Mouse (Mus musculus) layer of hippocampus, adult 8-10 months (tissue): ENCODE results near the gene Ccdc177. TPM values are rescaled to one million over a fixed set of nuclear protein-coding genes. Genes with fewer than 3 reads are reported as not detected.

Experiments used
- DNase-seq, 2 experiments: peaks; one replicate each; pipeline ENCODE4 v3.0.0; 2022; ENCODE audit warnings: low spot score in 2 of 2
- total RNA-seq, 4 experiments: library from RNA; stranded (reverse); gene quantifications; 2 replicates each; pipeline ENCODE4 v1.2.4; 2022

The Ccdc177 gene
- total RNA-seq, 4 experiments from 2014 or later, result 15.1 to 16.6 (median 15.8) TPM

DNA sequence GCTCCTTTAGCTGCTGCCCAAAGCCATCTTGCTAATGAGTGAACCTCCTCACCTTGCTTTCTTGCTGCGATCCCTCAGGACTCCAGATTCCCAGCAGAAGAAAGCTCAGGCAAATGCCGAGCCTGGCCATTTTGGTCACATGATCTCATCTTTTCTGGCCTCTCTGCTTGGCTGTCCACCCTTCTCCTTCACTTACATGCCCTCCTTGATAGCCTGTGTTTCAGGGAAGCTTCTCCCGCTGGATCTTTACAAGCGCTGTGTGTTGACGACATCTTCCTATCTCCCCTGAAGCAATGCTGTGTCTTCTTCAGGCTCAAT, 23.2 kb downstream of the Ccdc177 start:
- DNase-seq, result no peak

DNA sequence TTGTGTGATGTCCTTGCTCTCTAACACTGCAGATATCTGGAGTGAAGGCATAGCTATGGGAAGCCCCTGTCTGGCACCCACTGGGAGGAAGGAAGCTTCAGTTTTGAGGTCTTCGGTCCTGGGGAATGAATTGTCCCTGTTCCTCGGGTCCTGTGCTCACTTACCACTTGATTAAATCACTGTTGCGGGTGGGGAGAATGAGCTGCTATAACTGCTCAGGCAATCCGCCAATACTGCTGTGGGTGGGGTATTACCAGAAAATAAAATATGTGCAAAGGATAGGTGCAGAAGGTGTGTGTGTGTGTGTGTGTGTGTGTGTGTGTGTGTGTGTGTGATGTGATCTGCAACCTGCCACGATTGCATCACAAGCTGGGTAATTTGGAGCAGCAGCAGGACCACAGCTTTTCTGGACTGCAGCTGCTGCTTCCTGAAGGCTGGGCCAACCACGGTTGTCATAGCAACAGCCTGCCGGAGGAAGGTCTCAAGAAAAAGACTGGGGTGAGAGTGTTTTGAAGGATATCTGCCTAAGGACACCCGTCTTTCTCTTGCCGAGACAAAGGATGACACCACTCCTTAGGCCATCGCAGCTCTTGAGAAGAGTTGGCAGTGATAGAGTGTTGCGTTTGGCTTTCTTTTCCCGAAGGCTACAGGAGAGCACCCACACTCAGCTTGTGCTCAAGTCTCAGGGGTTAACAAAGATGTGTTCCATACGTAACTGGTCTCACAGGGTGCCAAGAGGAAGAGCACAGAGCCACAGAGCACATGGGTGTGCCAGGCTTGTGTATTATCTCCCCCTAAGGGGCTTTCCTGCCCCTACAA, 23.8 kb downstream of the Ccdc177 start:
- peak; percentile 56 to 63 for DNase-seq

DNA sequence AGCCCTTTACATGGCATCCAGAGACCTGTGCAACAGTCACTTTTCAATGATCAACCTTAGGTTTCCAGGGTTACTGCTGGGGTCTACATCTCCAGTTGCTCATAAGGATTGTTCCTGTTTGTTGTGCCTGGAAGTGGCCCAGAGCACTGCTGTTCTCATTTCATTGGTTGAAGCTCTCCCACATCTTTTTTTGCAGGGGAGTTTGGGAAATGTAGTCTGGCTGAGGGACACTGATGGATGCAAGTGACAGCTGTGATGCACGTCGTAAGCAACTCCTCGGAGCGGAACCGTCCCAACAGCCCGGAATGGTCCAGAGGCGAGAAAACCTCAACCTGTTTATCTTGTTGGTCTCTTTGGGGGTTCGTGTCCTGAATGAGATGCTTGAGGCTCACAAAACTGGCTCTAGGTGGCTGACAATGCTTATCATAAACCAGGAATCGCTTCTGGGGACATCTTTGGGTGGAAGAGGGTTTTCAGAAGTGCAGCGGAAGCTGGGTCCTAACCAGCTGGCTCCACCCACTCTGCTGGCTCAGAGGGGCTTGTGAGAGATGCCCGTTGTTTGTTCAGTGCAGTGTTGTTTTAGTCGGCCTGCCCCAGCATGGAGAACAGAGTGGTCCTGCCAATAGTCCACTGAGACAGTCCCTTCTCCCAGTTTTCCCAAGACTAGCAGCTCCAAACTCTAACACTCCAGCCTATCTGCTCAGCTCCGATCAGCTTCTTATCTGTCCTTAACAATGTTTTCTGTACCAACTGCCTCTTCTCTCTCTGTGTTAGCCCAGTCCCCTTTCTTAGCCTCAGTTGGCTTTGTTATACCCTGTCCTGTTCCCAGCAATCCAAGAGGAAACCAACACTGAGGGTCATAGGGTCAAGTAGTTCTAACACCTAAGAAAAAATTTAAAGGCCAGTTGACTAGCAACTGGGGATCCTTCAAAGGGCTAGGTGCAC, 25.7 kb downstream of the Ccdc177 start:
- no peak for DNase-seq

DNA sequence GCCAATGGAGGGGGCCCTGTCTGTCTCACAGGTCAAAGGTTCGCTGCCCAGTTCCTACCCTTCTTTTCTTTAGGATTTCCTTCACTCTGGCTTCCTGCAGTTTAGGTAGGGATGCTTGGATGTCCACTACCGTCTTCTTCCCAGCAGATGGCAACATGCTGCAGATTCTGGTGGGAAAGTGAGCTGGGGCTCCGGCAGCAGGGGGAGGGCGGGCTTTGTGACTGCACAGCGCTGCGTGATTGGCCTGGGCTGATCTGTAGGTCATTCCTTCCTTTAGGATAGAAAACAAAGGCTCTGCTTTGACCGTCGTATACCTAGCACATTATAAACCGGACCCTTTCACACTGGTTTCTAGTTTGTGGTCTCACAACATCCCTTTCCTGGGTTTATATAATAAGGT, 29.9 kb downstream of the Ccdc177 start:
- DNase-seq, result peak; percentile 69 to 74

DNA sequence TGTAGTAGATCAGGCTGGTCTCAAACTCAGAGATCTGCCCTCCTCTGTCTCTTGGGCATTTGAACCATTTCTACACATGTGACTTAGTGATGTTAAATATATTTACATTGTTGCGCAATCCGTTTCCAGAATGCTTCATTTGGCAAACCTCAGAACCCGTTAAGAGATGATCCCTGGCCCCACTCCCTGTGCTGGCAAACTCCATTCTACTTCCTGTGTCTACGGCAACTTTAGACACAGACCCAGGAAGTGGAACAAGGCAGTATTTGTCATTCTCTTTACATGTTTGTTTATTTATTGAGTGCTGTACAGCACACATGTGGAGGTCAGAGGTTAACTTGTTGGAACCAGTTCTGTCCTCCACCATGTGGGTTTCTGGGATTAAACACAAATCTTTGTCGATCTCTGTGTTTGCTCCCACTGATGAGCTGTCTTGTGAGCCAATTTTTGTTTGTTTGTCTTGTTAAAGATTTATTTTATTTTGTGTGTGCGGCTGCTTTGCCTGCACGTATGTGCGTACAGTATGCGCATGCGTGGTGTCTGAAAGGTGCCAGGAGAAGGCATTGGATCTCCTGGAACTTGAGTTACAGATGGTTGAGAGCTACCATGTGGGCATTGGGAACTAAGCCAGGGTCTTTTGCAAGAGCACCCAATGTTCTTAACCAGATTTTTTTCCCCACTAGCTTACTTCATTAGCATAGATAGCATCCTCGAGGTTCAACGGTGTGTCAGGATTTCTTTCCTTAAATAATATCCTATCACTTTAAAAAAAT, 30.5 kb downstream of the Ccdc177 start:
- peak; percentile 61 to 69 for DNase-seq

DNA sequence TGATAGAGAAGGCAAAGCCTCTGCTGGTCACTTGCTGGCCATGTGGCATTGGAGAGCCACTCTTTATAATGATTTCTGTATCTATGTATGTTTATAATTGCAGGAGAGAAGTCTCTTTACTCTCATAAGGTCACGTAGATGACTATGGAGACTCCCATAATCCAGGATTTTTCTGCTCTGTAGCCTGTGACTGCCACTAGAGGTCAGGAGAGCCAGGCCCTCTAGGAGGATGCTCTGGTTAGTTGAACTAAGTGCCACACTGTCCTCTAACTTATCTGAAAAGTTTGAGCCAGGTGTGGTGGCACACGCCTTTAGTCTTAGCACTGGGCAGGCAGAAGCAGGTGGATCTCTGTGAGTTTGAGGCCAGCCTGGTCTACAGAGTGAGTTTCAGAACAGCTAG, 31.7 kb downstream of the Ccdc177 start:
- DNase-seq, result no peak

DNA sequence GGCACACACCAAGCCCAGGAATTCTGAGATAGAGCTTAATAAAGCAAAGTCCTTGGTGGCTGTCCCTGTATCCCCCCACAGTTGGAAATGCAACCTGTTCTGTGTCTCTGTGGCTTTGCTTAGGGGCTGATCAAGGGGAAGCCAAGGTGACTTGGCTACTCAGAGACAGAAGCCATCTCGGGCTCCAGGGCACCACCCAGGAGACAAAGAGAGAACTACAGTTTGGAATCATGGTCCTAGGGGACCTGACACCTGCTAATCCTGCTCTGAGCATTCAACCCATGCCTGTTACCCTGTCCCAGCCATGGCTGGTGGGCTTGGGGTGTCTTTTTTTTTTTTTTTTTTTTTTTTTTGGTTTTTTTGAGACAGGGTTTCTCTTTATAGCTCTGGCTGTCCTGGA, 32.3 kb downstream of the Ccdc177 start:
- DNase-seq, result no peak

DNA sequence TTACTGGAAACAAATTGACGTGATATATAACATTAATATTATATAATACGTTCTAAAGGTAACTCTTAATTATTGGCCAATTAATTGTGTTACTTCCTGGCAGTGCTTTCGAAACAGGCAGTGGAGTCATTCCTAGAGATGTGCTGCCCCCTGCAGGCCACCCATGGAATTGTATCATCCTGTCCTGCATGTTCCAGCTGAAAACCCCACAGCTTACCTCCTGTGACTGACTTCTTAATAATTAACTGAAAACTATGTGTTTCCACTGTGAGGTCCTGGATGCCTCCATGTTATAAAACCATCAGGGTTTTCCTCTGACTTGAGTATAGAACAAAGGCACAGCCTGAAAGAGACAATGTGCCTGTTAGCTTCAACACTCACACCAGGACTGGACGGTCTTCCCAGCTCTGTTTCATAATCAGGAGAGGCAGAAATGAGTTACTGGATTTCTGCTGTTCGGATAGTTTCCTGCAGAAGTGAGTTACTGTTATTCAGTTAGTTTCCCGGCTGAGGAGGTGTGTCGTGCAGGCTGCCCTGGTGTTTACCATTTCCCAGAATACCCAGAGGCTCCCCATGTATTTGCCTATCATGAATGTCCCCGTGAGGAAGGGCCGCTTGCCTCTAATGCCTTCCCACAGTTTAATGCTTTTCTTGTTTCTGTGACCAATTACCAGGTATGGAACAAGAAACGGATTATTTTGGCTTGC, 35.5 kb downstream of the Ccdc177 start:
- peak; percentile 70 to 88 for DNase-seq

DNA sequence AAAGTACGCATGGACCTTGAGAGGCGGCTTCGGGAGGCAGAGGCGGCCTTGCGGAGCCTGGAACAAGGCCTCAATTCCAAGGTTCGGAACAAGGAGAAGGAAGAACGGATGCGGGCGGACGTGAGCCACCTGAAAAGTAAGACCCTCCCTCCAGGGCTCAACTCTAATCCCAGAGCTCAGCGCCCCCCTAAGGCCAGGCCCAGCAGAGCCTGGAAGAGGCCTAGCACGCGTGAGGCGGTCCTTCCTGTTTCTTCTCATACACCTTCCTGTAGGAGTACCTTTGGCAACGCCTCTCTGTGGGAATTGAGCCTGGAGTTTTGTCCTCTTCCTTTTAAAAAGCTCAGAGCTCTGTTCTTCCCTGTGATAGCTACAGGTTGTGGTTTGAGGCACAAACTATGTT, 39.0 kb downstream of the Ccdc177 start:
- DNase-seq, result no peak

DNA sequence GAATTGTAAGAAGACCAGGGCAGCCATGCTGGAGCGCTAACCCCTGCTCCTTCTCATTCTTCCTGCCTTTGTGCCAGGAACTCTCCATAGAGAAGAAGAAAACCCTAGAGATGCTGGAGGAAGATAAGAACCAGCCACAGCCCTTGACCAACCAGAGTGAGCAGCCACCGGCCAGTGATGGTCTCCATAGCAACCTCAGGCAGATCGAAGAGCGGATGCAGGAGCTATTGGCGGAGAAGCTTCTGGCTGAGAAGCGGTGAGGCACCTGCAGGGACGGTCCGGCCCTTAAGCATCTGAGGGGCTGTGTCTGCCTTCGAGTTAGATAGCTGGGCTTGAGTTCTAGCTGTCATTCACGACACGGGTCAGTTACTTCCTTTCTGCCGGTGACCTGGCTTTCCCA, 40.0 kb downstream of the Ccdc177 start:
- DNase-seq, result no peak

DNA sequence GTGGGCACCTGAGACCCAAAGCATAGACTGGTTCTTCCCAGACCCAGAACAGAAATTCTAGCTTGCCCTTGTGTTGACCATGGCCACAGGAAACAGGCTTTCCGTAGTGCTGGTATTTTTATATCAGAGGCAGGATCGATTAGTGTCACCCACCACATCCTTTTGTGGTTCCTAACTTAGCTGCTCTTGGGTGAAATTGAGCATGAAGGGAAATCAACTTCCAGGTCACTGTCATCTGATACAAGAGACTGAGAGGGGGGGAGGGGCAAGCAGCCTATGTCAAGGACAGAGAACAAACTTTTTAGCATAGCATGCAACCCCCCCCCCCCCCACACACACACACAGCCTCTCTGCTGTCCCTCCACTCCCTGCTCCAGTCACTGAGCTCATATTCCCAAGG, 41.3 kb downstream of the Ccdc177 start:
- no peak for DNase-seq

DNA sequence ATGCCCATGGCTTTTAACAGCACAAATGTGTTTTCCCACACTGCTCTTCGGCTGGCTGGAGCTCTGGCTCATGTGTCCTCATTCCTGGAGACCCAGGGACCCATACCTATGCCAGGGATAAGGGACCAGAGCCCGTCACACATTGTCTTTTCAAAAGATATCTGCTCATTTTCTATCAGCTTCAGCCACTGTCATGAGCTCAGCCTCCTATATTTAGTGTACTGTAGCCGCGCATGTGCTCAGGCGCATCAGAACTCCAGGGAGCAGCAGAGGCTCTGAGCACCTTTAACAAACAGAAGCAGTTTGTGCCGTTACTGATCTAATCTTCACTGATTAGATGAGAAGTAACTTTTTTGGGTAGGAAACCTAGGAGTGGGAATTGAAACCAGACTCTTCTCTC, 44.6 kb downstream of the Ccdc177 start:
- no peak for DNase-seq

DNA sequence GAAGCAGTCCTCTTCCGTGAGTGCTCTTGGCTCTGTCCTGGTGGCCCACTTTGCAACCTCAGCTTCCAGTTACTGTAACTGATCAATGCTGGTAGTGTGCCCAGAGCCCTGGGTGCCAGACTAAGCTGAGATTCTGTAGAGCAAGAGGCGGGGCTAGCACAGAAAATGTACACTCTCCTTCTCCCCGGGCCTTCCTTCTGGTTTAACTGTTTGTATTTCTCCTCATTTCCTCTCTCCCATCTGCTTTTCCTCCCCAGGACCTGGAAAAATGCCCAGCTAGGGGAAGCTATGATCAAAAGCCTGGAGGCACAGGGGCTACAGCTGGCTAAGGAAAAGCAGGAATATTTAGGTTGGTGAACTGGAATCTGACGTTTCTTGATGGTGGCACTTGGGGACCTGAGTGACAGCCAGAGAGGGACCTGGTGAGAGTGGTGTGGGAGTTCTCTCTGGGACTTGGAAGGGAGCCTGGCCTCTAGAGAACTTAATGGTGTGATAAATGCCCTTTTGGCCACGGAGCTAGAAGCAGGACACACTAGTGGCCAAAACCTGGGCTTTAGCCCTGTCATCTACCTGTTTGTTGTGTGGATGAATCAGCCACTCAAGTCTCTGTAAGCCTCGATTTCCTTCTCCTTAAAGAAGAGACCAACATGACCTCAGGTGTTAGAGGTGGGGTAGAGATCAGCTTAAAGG, 53.4 kb downstream of the Ccdc177 start:
- DNase-seq, result peak in 1 of 2 experiments; percentile 25

DNA sequence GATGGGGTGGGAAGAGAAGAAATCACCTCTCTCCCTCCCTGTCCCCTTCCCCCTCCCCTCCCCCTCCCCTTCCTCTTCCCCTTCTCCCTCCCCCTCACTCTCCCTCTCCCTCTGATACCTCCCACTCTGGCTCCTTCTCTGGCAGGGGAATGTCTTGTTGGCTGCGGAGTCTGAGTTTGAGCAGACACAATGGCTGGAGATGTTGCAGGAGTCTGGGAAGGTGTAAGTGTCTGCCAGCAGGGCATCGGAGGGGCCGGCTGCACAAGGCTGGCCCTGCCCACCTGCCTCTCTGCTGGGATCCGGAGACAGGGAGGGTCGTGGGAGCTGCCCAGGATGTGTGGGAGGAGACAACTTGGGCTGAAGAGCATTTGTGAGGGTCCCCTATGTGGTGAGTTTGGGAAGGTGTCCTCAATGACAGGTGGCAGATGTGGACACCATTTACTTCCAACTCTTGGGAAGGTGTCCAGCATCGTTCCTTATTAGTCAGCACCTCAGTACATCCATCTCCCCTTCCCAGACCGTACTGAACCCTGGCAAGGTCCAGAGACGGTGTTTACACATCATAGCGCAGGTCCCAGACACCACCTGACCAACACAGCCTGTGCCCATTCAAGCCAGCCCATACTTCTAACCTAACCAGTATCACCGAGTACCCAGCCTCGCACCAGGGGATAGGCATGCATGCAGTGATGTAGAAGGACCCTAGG, 54.1 kb downstream of the Ccdc177 start:
- no peak for DNase-seq

Other genes with a start within 250 kb of the Ccdc177 start
- 100 to 1,000 TPM; 164 to 194 (median 183) TPM for gene Galnt16, start 242.4 kb downstream of the Ccdc177 start, total RNA-seq
- 10 to 100 TPM; 35.0 to 43.0 (median 38.3) TPM for gene Slc39a9, start 116.8 kb downstream of the Ccdc177 start, total RNA-seq
- 10 to 100 TPM; 23.9 to 53.3 (median 35.7) TPM for gene Erh, start 116.3 kb downstream of the Ccdc177 start, total RNA-seq
- gene Plekhd1, start 68.1 kb downstream of the Ccdc177 start, total RNA-seq, result 10 to 100 TPM in 1 of 4 experiments, 1 to 10 TPM in 3; 5.0 to 11.0 (median 7.6) TPM
- 10 to 100 TPM; 62.8 to 67.0 (median 65.0) TPM for gene Susd6, start 29.8 kb upstream of the Ccdc177 start, total RNA-seq
- 100 to 1,000 TPM; 313 to 401 (median 363) TPM for gene Srsf5, start 184.8 kb upstream of the Ccdc177 start, total RNA-seq
- not detected for gene Slc10a1, start 208.0 kb upstream of the Ccdc177 start, total RNA-seq